Mouse (Mus musculus) spleen, adult 18-20 months (tissue): ENCODE data around the gene Vegfc.

ENCODE experiments used
- DNase-seq, 2 experiments: peaks; one replicate each; pipeline ENCODE4 v3.0.0; 2022; ENCODE audit warnings: mixed read lengths in 2 of 2

The Vegfc gene

DNA sequence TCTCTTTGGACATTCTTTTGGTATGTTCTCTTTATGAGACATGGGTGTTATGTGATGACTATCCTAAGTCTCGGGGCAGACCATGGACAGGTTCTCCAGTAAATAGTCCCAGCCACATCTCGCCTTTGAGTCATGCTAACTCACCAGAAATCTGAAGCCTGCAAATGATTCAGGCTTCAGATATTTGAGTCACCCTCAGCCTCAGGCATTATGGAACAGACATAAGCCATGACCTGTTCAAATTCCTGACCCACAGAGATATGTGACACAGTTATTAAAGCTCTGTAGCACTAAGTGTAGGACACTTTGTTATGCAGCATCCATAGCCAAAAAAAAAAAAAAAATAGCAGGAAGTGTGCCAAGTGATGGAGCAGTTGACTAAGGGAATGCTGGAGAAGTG is 138.8 kb downstream of the Vegfc start:
- DNase-seq = no peak

DNA sequence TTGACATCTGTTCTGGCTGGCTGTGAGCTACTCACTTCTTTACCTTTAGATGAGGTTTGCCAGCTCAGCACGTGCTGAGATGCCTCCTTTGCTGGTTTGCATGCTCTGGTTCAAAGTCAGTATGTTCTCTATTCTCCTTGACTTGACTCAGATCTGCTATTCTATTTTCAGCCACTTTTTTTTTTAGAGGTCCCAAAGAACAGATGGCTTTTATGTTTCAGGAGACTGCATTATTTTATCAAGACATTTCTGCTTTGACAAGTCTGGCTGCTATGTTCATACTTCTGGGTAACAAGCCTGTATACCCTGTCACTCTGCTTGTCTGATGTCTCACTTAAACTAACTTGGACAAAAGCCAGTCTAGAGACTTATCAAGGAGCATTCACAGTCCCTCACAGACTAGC is 151.4 kb downstream of the Vegfc start:
- DNase-seq = no peak

DNA sequence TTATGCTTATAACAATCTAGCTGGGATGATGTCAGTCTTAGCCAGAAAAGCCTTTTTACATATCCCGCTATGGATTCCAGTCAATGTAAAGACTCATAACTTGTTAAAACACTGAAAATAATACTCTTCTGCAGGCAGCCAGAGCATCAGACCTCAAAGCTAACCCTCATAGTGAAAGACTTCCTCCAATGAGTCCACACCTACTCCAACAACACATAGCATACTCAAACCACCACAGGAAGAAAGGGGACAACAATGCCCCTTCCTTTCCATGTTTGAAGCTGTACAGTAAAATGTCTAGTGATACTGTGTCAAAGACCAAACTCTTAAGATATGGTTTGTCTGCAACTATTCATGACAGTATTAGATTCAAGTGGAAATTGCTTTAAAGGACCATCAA is 153.2 kb downstream of the Vegfc start:
- DNase-seq = no peak

DNA sequence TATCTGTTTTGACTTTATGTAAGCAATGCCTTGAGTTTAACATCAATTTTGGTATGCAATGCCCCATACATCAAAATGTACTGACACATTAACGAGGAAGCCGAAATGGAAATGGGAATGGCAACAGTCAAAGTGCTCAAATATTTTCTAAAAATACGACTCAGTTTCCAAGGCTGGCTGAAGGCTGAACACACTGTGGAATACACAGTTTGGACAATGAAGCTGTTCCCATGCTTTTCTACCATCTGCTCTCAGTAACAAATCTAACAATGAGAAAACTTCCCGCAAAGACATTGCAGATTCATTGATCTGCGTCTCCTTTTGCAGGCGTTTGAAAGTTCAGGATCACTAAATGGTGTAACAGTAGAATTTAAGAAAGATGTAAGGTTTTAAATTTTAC is 155.9 kb downstream of the Vegfc start:
- DNase-seq = no peak
